Mouse (Mus musculus): ENCODE measurements around the gene Plekhh1. TPM values are rescaled to one million over a fixed set of nuclear protein-coding genes. Genes with fewer than 3 reads are reported as not detected.
A peak's percentile ranks its signal among the peaks of the same experiment; 100 is the strongest.

Plekhh1 gene
- polyA plus RNA-seq, 1 experiment from 2014 or later: 0.13 TPM

GRCm38 (mm10) chr12:79070736-79071333 lies 41.9 kb downstream of the Plekhh1 start:
- no peak for ATAC-seq (ENCODE audit: insufficient read depth)
- no peak overlapping the region for H3K27ac ChIP-seq (replicated peaks)
- WGBS (ENCODE audit: insufficient replicate concordance): 68% methylated on average over 9 of the region's 9 CpGs

GRCm38 (mm10) chr12:79072576-79072975 lies 43.6 kb downstream of the Plekhh1 start:
- Histone ChIP-seq H3K27ac (replicated peaks) (no peak overlapping the region), H3K9me3 (replicated peaks) (no peaks in the 10 kb centered on the region), H3K4me3 (replicated peaks) (no peak overlapping the region), H3K36me3 (replicated peaks) (0 out of 2 replicates have a peak, but pooled peaks cover 5% of the 10 kb centered on the region), H3K9ac (no peak overlapping the region), H3K27me3 (no peaks in the 10 kb centered on the region), H3K4me1 (replicated peaks) (0 out of 2 replicates have a peak, but pooled peaks cover 6% of the 10 kb centered on the region), H3K4me2 (no peak overlapping the region)
- ATAC-seq (ENCODE audit: insufficient read depth): no peak
- WGBS (ENCODE audit: insufficient replicate concordance): 73% methylated on average over 6 of the region's 6 CpGs

More at GRCm38 (mm10) chr12:79070736-79071333, 41.9 kb downstream of the Plekhh1 start:
- H3K9ac ChIP-seq: no peak overlapping the region
- H3K4me2 ChIP-seq: no peak overlapping the region
- no peaks in the 10 kb centered on the region for H3K27me3 ChIP-seq
- no peaks in the 10 kb centered on the region for H3K9me3 ChIP-seq (replicated peaks)
- 0 out of 2 replicates have a peak, but pooled peaks cover 6% of the 10 kb centered on the region for H3K4me1 ChIP-seq (replicated peaks)
- H3K4me3 ChIP-seq (replicated peaks): no peak overlapping the region
- 0 out of 2 replicates have a peak, but pooled peaks cover 5% of the 10 kb centered on the region for H3K36me3 ChIP-seq (replicated peaks)

DNA sequence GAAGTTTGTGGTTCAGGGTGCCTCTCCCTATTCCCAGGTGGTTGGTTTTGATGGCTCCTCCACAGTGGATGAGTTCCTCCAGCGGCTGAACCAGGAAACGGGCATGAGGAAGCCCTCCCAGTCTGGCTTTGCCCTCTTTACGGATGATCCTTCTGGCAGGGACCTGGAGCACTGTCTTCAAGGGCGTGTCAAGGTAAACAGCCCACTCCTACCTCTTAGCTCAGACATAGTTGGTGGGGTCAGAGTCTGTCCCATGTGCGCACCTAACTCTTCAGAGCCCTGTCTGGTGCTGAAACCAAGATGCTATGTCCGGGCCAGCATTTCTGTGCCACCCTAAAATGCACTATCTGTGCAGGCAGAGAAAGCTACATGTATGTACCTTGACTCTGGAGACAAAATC lies 44.4 kb downstream of the Plekhh1 start:
- H3K4me1 ChIP-seq (replicated peaks): 0 out of 2 replicates have a peak, but pooled peaks cover 6% of the 10 kb centered on the region
- 77% methylated on average over 6 of the region's 6 CpGs for WGBS (ENCODE audit: insufficient replicate concordance)
- no peak overlapping the region for H3K27ac ChIP-seq (replicated peaks)
- no peak overlapping the region for H3K4me2 ChIP-seq
- no peaks in the 10 kb centered on the region for H3K9me3 ChIP-seq (replicated peaks)
- no peak for ATAC-seq (ENCODE audit: insufficient read depth)
- H3K9ac ChIP-seq: no peak overlapping the region
- H3K36me3 ChIP-seq (replicated peaks): 0 out of 2 replicates have a peak, but pooled peaks cover 5% of the 10 kb centered on the region
- no peaks in the 10 kb centered on the region for H3K27me3 ChIP-seq
- H3K4me3 ChIP-seq (replicated peaks): no peak overlapping the region

GRCm38 (mm10) chr12:79089182-79089812 lies 60.3 kb downstream of the Plekhh1 start, which contains the start of gene Pigh:
TSS of gene Pigh (minus strand) at chr12:79089651.
- H3K9ac ChIP-seq: peak within 1 kb of the TSS; percentile 75
- peaks cover 10% of the 10 kb centered on the region for H3K4me1 ChIP-seq (replicated peaks)
- under 1% methylated on average over 53 of the region's 53 CpGs for WGBS (ENCODE audit: insufficient replicate concordance)
- no peak within 1 kb of the TSS; the same call in 1 of the 2 replicates for H3K27ac ChIP-seq (replicated peaks)
- peak within 1 kb of the TSS; percentile 81 for H3K4me2 ChIP-seq
- no peaks in the 10 kb centered on the region for H3K27me3 ChIP-seq
- 0 out of 2 replicates have a peak, but pooled peaks cover under 1% of the 10 kb centered on the region for H3K36me3 ChIP-seq (replicated peaks)
- peak; percentile 96 for ATAC-seq (ENCODE audit: insufficient read depth)
- H3K9me3 ChIP-seq (replicated peaks): no peaks in the 10 kb centered on the region
- H3K4me3 ChIP-seq (replicated peaks): peak within 1 kb of the TSS; percentile 84

DNA sequence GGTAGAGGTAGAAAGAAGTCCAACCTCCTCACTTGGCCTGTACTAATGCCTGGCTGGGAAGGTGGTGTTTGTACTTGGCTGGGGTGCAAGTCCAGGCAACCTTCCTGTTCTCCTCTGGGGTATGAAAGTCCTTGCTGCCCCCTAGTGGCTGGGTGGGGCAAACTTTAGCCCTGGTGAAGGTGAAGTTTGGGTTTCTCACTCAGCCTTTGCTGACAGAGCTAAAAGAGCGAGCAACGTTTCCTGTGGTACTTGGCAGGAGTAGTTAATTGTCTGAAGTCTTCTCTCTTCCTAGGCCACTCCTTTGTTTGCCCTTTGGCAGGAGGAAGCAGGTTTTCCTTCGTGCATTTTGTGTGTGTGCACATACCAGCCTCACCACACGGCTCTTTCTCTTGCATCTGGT lies 63.6 kb downstream of the Plekhh1 start:
- no peak overlapping the region for H3K27ac ChIP-seq (replicated peaks)
- H3K9ac ChIP-seq: no peak overlapping the region
- H3K27me3 ChIP-seq: no peaks in the 10 kb centered on the region
- H3K9me3 ChIP-seq (replicated peaks): no peaks in the 10 kb centered on the region
- ATAC-seq (ENCODE audit: insufficient read depth): no peak
- H3K4me3 ChIP-seq (replicated peaks): no peak overlapping the region
- no peaks in the 10 kb centered on the region for H3K36me3 ChIP-seq (replicated peaks)
- H3K4me2 ChIP-seq: no peak overlapping the region
- peaks cover 10% of the 10 kb centered on the region for H3K4me1 ChIP-seq (replicated peaks)
- WGBS (ENCODE audit: insufficient replicate concordance): 24% methylated on average over 4 of the region's 4 CpGs

GRCm38 (mm10) chr12:79097106-79097752 lies 68.3 kb downstream of the Plekhh1 start:
- WGBS (ENCODE audit: insufficient replicate concordance): 51% methylated on average over 3 of the region's 3 CpGs
- H3K27ac ChIP-seq (replicated peaks): no peak overlapping the region
- peaks cover 11% of the 10 kb centered on the region; the same call in 1 of the 2 replicates for H3K27me3 ChIP-seq
- no peak overlapping the region for H3K9ac ChIP-seq
- H3K36me3 ChIP-seq (replicated peaks): no peaks in the 10 kb centered on the region
- no peak for ATAC-seq (ENCODE audit: insufficient read depth)
- H3K4me3 ChIP-seq (replicated peaks): no peak overlapping the region
- H3K4me1 ChIP-seq (replicated peaks): no peaks in the 10 kb centered on the region
- no peaks in the 10 kb centered on the region for H3K9me3 ChIP-seq (replicated peaks)
- no peak overlapping the region for H3K4me2 ChIP-seq

DNA sequence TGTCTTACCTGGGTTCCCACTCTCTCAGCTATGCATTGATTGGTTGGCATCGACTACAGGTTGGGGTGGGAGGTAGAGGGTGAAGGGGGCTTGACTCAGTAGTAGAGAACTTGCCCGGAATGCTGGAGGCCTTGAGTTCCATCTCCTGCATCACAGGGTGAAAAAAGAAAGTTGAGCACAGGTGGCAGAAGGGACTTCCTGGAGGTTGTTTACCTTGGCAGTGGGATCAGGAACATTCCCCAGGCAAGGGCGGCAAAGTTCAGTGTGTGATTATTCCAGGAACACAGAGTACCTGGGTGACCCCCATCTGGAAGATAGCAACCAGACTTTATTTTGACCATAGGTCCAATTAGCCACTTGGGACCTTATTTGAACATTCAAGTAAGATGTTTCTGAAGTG lies 74.8 kb downstream of the Plekhh1 start:
- Histone ChIP-seq H3K4me2 (no peak overlapping the region), H3K4me1 (replicated peaks) (no peaks in the 10 kb centered on the region), H3K27ac (replicated peaks) (no peak overlapping the region), H3K9ac (no peak overlapping the region), H3K9me3 (replicated peaks) (no peaks in the 10 kb centered on the region), H3K27me3 (peaks cover 11% of the 10 kb centered on the region), H3K4me3 (replicated peaks) (no peak overlapping the region), H3K36me3 (replicated peaks) (no peaks in the 10 kb centered on the region)
- 58% methylated on average over 3 of the region's 3 CpGs for WGBS (ENCODE audit: insufficient replicate concordance)
- ATAC-seq (ENCODE audit: insufficient read depth): no peak

- Histone ChIP-seq H3K27ac (replicated peaks) (no peak overlapping the region), H3K4me2 (no peak overlapping the region), H3K4me3 (replicated peaks) (no peak overlapping the region), H3K27me3 (peaks cover 11% of the 10 kb centered on the region), H3K9me3 (replicated peaks) (no peaks in the 10 kb centered on the region), H3K36me3 (replicated peaks) (no peaks in the 10 kb centered on the region), H3K4me1 (replicated peaks) (no peaks in the 10 kb centered on the region), H3K9ac (no peak overlapping the region)
- 53% methylated on average over 2 of the region's 2 CpGs for WGBS (ENCODE audit: insufficient replicate concordance)
- ATAC-seq (ENCODE audit: insufficient read depth): no peak
Measured at GRCm38 (mm10) chr12:79104544-79104943, 75.6 kb downstream of the Plekhh1 start.

DNA sequence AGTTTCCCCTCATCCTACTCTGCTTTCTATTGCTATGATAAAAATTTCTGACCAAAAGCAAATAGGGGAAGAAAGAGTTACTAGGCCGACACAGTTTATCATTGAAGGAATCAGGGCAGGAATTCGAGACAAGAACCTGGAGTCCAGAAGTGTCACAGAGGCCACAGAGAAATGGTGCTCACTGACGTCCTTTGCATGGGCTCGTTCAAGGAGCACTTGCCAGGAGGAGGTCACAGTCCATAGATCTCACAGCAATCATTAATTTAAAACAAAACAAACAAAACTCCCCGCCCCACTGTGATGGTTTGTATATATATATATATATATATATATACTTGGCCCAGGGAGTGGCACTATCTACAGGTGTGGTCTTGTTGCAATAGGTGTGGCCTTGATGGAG lies 76.3 kb downstream of the Plekhh1 start:
- Histone ChIP-seq H3K27ac (replicated peaks) (no peak overlapping the region), H3K36me3 (replicated peaks) (no peaks in the 10 kb centered on the region), H3K9me3 (replicated peaks) (no peaks in the 10 kb centered on the region), H3K4me3 (replicated peaks) (no peak overlapping the region), H3K4me1 (replicated peaks) (no peaks in the 10 kb centered on the region), H3K27me3 (peaks cover 5% of the 10 kb centered on the region), H3K9ac (no peak overlapping the region), H3K4me2 (no peak overlapping the region)
- ATAC-seq (ENCODE audit: insufficient read depth): no peak
- 58% methylated on average over 5 of the region's 5 CpGs for WGBS (ENCODE audit: insufficient replicate concordance)

DNA sequence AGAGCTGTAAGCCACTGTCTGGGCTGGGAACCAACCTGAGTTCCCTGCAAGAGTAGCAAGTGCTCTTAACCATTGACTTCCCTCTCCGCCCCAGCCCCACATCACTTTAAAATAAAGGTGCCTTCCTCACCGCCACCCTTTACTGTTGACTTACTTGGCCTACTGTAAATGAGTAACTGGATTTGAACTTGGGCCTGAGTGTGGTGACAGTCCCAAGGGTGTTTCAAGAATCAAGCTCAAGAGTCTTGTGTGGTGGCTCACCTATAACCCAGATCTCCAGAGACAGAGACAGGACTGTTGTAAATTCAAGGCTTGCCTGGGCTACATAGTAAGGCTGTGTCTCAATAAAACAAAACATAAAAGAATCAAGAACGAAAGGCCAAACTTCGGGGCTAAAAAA lies 90.0 kb downstream of the Plekhh1 start:
- no peaks in the 10 kb centered on the region for H3K36me3 ChIP-seq (replicated peaks)
- no peak overlapping the region for H3K9ac ChIP-seq
- no peak overlapping the region for H3K27ac ChIP-seq (replicated peaks)
- no peaks in the 10 kb centered on the region for H3K4me1 ChIP-seq (replicated peaks)
- no peaks in the 10 kb centered on the region for H3K27me3 ChIP-seq
- no peak overlapping the region for H3K4me3 ChIP-seq (replicated peaks)
- 62% methylated on average over 4 of the region's 4 CpGs for WGBS (ENCODE audit: insufficient replicate concordance)
- H3K4me2 ChIP-seq: no peak overlapping the region
- ATAC-seq (ENCODE audit: insufficient read depth): no peak
- no peaks in the 10 kb centered on the region for H3K9me3 ChIP-seq (replicated peaks)

- no peak overlapping the region for H3K4me2 ChIP-seq
- 30% methylated on average over 3 of the region's 3 CpGs for WGBS (ENCODE audit: insufficient replicate concordance)
Measured at GRCm38 (mm10) chr12:79122820-79123219, 93.9 kb downstream of the Plekhh1 start.

More at GRCm38 (mm10) chr12:79122820-79123219, 93.9 kb downstream of the Plekhh1 start:
- no peak for ATAC-seq (ENCODE audit: insufficient read depth)
- Histone ChIP-seq H3K4me3 (replicated peaks) (no peak overlapping the region), H3K36me3 (replicated peaks) (no peaks in the 10 kb centered on the region), H3K27me3 (no peaks in the 10 kb centered on the region), H3K27ac (replicated peaks) (no peak overlapping the region), H3K9ac (no peak overlapping the region), H3K9me3 (replicated peaks) (no peaks in the 10 kb centered on the region), H3K4me1 (replicated peaks) (no peaks in the 10 kb centered on the region)

All from liver, embryonic 15.5 days (tissue).